Mouse (Mus musculus): Measurements from ENCODE around the gene Eepd1. TPM values are rescaled to one million over a fixed set of nuclear protein-coding genes. Genes with fewer than 3 reads are reported as not detected.

Gene Eepd1
- total RNA-seq, 2 experiments from 2014 or later = 18.6 to 30.3 TPM

- no peak for DNase-seq
Observed at GRCm38 (mm10) chr9:25535487-25535886, 54.1 kb downstream of the Eepd1 start.

- DNase-seq = no peak
Observed at GRCm38 (mm10) chr9:25539461-25539860, 58.1 kb downstream of the Eepd1 start.

GRCm38 (mm10) chr9:25541355-25541754, 60.0 kb downstream of the Eepd1 start:
- no peak for DNase-seq

- DNase-seq = peak; percentile 41
Observed at GRCm38 (mm10) chr9:25545212-25545611, 63.9 kb downstream of the Eepd1 start.

- DNase-seq = peak; percentile 55
Observed at GRCm38 (mm10) chr9:25549130-25550060, 68.0 kb downstream of the Eepd1 start.

- no peak for DNase-seq
Observed at GRCm38 (mm10) chr9:25550196-25550595, 68.8 kb downstream of the Eepd1 start.

GRCm38 (mm10) chr9:25552532-25552931, 71.2 kb downstream of the Eepd1 start:
- DNase-seq = peak; percentile 43

GRCm38 (mm10) chr9:25554246-25554803, 73.0 kb downstream of the Eepd1 start:
- no peak for DNase-seq

- DNase-seq = no peak
Observed at GRCm38 (mm10) chr9:25555261-25555660, 73.9 kb downstream of the Eepd1 start.

GRCm38 (mm10) chr9:25556008-25556407, 74.7 kb downstream of the Eepd1 start:
- no peak for DNase-seq

- DNase-seq = no peak
Observed at GRCm38 (mm10) chr9:25557378-25557777, 76.0 kb downstream of the Eepd1 start.

GRCm38 (mm10) chr9:25558834-25559233, 77.5 kb downstream of the Eepd1 start:
- no peak for DNase-seq

- DNase-seq = no peak
Observed at GRCm38 (mm10) chr9:25560016-25560758, 78.8 kb downstream of the Eepd1 start.

- no peak for DNase-seq
Observed at GRCm38 (mm10) chr9:25561143-25561542, 79.8 kb downstream of the Eepd1 start.

- no peak for DNase-seq
Observed at GRCm38 (mm10) chr9:25563806-25564205, 82.5 kb downstream of the Eepd1 start.

- no peak for DNase-seq
Observed at GRCm38 (mm10) chr9:25567071-25567470, 85.7 kb downstream of the Eepd1 start.

- no peak for DNase-seq
Observed at GRCm38 (mm10) chr9:25568783-25569182, 87.4 kb downstream of the Eepd1 start.

GRCm38 (mm10) chr9:25570011-25570410, 88.7 kb downstream of the Eepd1 start:
- DNase-seq = no peak

- peak; percentile 32 for DNase-seq
Observed at GRCm38 (mm10) chr9:25570436-25570835, 89.1 kb downstream of the Eepd1 start.

- no peak for DNase-seq
Observed at GRCm38 (mm10) chr9:25571381-25571780, 90.0 kb downstream of the Eepd1 start.

GRCm38 (mm10) chr9:25573753-25574152, 92.4 kb downstream of the Eepd1 start:
- DNase-seq = no peak

GRCm38 (mm10) chr9:25574186-25574585, 92.8 kb downstream of the Eepd1 start:
- DNase-seq = no peak
